Mouse (Mus musculus): ENCODE data around the gene Dock9. TPM values are rescaled to one million over a fixed set of nuclear protein-coding genes. Genes with fewer than 3 reads are reported as not detected.

Dock9 gene
- polyA plus RNA-seq, 1 experiment from 2014 or later, result 17.9 TPM

GRCm38 (mm10) chr14:121796571-121797456 is 823 bp downstream of the Dock9 start:
- Histone ChIP-seq H3K4me2 (ENCODE audit: low read length) (peak overlapping the region; percentile 82), H3K27me3 (ENCODE audit: control insufficient read depth, insufficient read depth, low read depth, low read length) (peaks cover 11% of the 10 kb centered on the region), H3K4me3 (ENCODE audit: low read depth, low read length) (peak overlapping the region; percentile 77), H3K36me3 (ENCODE audit: control insufficient read depth, insufficient read depth, low read length) (no peaks in the 10 kb centered on the region), H3K27ac (ENCODE audit: low read length) (peak overlapping the region; percentile 88), H3K9me3 (replicated peaks; ENCODE audit: control insufficient read depth, low read length, poor library complexity, severe bottlenecking) (no peaks in the 10 kb centered on the region), H3K4me1 (ENCODE audit: control insufficient read depth, insufficient read depth, low read length) (peaks cover 7% of the 10 kb centered on the region; the same call in 1 of the 2 replicates), H3K9ac (ENCODE audit: low read depth, low read length) (peak overlapping the region; percentile 79)
- ATAC-seq, result peak; percentile 1; the same call in 1 of the 2 replicates
- WGBS, result 13% methylated on average over 27 of the region's 28 CpGs

- Histone ChIP-seq H3K4me1 (ENCODE audit: control insufficient read depth, insufficient read depth, low read length) (peaks cover 7% of the 10 kb centered on the region; the same call in 1 of the 2 replicates), H3K36me3 (ENCODE audit: control insufficient read depth, insufficient read depth, low read length) (no peaks in the 10 kb centered on the region), H3K9me3 (replicated peaks; ENCODE audit: control insufficient read depth, low read length, poor library complexity, severe bottlenecking) (no peaks in the 10 kb centered on the region), H3K27me3 (ENCODE audit: control insufficient read depth, insufficient read depth, low read depth, low read length) (peaks cover 11% of the 10 kb centered on the region), H3K27ac (ENCODE audit: low read length) (no peak overlapping the region), H3K9ac (ENCODE audit: low read depth, low read length) (no peak overlapping the region), H3K4me2 (ENCODE audit: low read length) (no peak overlapping the region), H3K4me3 (ENCODE audit: low read depth, low read length) (no peak overlapping the region)
- ATAC-seq, result no peak
- 93% methylated on average over 7 of the region's 7 CpGs for WGBS
Measured at GRCm38 (mm10) chr14:121795536-121795935, 2.1 kb downstream of the Dock9 start.

DNA sequence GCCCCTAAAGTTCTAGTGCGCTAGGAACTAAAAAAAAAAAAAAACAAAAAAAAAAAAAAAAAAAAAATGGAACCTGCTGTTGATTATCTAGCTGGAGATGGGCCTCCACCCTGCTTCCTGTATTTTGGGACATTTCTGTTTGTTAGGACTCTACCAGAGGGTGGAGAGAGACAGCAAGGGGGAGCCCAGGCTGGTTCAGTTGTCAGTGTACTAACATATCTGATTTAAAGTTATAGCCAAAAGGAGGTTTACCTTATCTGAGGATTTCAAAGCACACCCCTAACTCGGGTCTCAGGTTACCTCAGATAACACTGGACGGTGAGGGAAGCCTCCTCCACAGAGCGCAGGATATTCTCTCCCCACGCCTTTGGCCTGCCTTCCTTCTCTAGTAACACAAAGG is 4.0 kb downstream of the Dock9 start:
- Histone ChIP-seq H3K9ac (ENCODE audit: low read depth, low read length) (no peak overlapping the region), H3K27ac (ENCODE audit: low read length) (no peak overlapping the region), H3K4me3 (ENCODE audit: low read depth, low read length) (no peak overlapping the region), H3K27me3 (ENCODE audit: control insufficient read depth, insufficient read depth, low read depth, low read length) (peaks cover 11% of the 10 kb centered on the region), H3K4me1 (ENCODE audit: control insufficient read depth, insufficient read depth, low read length) (peaks cover 7% of the 10 kb centered on the region; the same call in 1 of the 2 replicates), H3K4me2 (ENCODE audit: low read length) (no peak overlapping the region), H3K36me3 (ENCODE audit: control insufficient read depth, insufficient read depth, low read length) (no peaks in the 10 kb centered on the region), H3K9me3 (replicated peaks; ENCODE audit: control insufficient read depth, low read length, poor library complexity, severe bottlenecking) (no peaks in the 10 kb centered on the region)
- no peak for ATAC-seq
- WGBS, result 81% methylated on average over 5 of the region's 5 CpGs

GRCm38 (mm10) chr14:121791935-121792334 is 5.7 kb downstream of the Dock9 start:
- H3K36me3 ChIP-seq (ENCODE audit: control insufficient read depth, insufficient read depth, low read length), result no peaks in the 10 kb centered on the region
- no peaks in the 10 kb centered on the region for H3K9me3 ChIP-seq (replicated peaks; ENCODE audit: control insufficient read depth, low read length, poor library complexity, severe bottlenecking)
- peaks cover 11% of the 10 kb centered on the region for H3K27me3 ChIP-seq (ENCODE audit: control insufficient read depth, insufficient read depth, low read depth, low read length)
- H3K27ac ChIP-seq (ENCODE audit: low read length), result no peak overlapping the region
- 83% methylated on average over 2 of the region's 2 CpGs for WGBS
- no peak for ATAC-seq
- no peak overlapping the region for H3K9ac ChIP-seq (ENCODE audit: low read depth, low read length)
- H3K4me2 ChIP-seq (ENCODE audit: low read length), result no peak overlapping the region
- no peak overlapping the region for H3K4me3 ChIP-seq (ENCODE audit: low read depth, low read length)
- peaks cover 5% of the 10 kb centered on the region; the same call in 1 of the 2 replicates for H3K4me1 ChIP-seq (ENCODE audit: control insufficient read depth, insufficient read depth, low read length)

GRCm38 (mm10) chr14:121791112-121791511 is 6.5 kb downstream of the Dock9 start:
- no peak overlapping the region for H3K9ac ChIP-seq (ENCODE audit: low read depth, low read length)
- H3K36me3 ChIP-seq (ENCODE audit: control insufficient read depth, insufficient read depth, low read length), result no peaks in the 10 kb centered on the region
- H3K9me3 ChIP-seq (replicated peaks; ENCODE audit: control insufficient read depth, low read length, poor library complexity, severe bottlenecking), result no peaks in the 10 kb centered on the region
- no peak overlapping the region for H3K27ac ChIP-seq (ENCODE audit: low read length)
- no peak overlapping the region for H3K4me3 ChIP-seq (ENCODE audit: low read depth, low read length)
- H3K27me3 ChIP-seq (ENCODE audit: control insufficient read depth, insufficient read depth, low read depth, low read length), result peaks cover 9% of the 10 kb centered on the region
- no peak overlapping the region for H3K4me2 ChIP-seq (ENCODE audit: low read length)
- no peaks in the 10 kb centered on the region for H3K4me1 ChIP-seq (ENCODE audit: control insufficient read depth, insufficient read depth, low read length)
- 85% methylated on average over 7 of the region's 7 CpGs for WGBS
- no peak for ATAC-seq

- no peak overlapping the region for H3K4me3 ChIP-seq (ENCODE audit: low read depth, low read length)
- H3K27ac ChIP-seq (ENCODE audit: low read length), result no peak overlapping the region
- WGBS, result 88% methylated on average over 3 of the region's 3 CpGs
- no peak overlapping the region for H3K4me2 ChIP-seq (ENCODE audit: low read length)
- no peaks in the 10 kb centered on the region for H3K4me1 ChIP-seq (ENCODE audit: control insufficient read depth, insufficient read depth, low read length)
- H3K9me3 ChIP-seq (replicated peaks; ENCODE audit: control insufficient read depth, low read length, poor library complexity, severe bottlenecking), result no peaks in the 10 kb centered on the region
- ATAC-seq, result no peak
- H3K36me3 ChIP-seq (ENCODE audit: control insufficient read depth, insufficient read depth, low read length), result no peaks in the 10 kb centered on the region
- H3K9ac ChIP-seq (ENCODE audit: low read depth, low read length), result no peak overlapping the region
- no peaks in the 10 kb centered on the region for H3K27me3 ChIP-seq (ENCODE audit: control insufficient read depth, insufficient read depth, low read depth, low read length)
Measured at GRCm38 (mm10) chr14:121789273-121789672, 8.4 kb downstream of the Dock9 start.

GRCm38 (mm10) chr14:121788451-121788850 is 9.2 kb downstream of the Dock9 start:
- no peaks in the 10 kb centered on the region for H3K27me3 ChIP-seq (ENCODE audit: control insufficient read depth, insufficient read depth, low read depth, low read length)
- H3K9ac ChIP-seq (ENCODE audit: low read depth, low read length), result no peak overlapping the region
- no peaks in the 10 kb centered on the region for H3K9me3 ChIP-seq (replicated peaks; ENCODE audit: control insufficient read depth, low read length, poor library complexity, severe bottlenecking)
- WGBS, result 90% methylated on average over 6 of the region's 6 CpGs
- H3K4me1 ChIP-seq (ENCODE audit: control insufficient read depth, insufficient read depth, low read length), result no peaks in the 10 kb centered on the region
- no peak for ATAC-seq
- no peak overlapping the region for H3K4me3 ChIP-seq (ENCODE audit: low read depth, low read length)
- no peak overlapping the region for H3K27ac ChIP-seq (ENCODE audit: low read length)
- H3K36me3 ChIP-seq (ENCODE audit: control insufficient read depth, insufficient read depth, low read length), result no peaks in the 10 kb centered on the region
- H3K4me2 ChIP-seq (ENCODE audit: low read length), result no peak overlapping the region

DNA sequence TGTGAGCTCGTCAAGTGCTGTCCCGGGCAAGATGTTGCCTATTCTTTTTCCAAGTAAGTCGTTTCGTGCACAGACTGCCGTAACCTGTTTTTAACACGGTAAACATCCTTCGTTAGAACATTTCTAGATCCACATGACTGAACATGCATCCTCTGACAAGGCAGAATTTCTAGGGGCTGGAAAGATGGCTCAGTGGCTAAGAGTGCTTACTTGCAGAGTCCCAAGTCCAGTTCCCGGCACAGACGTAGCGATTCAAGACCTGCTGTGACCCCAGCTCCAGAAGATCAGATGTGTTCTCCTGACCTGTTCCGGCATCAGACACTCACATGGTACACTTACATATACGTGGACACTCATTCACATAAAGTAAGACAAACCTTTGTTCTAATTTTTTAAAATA is 10.2 kb downstream of the Dock9 start:
- Histone ChIP-seq H3K9me3 (replicated peaks; ENCODE audit: control insufficient read depth, low read length, poor library complexity, severe bottlenecking) (no peaks in the 10 kb centered on the region), H3K4me1 (ENCODE audit: control insufficient read depth, insufficient read depth, low read length) (no peaks in the 10 kb centered on the region), H3K36me3 (ENCODE audit: control insufficient read depth, insufficient read depth, low read length) (no peaks in the 10 kb centered on the region), H3K9ac (ENCODE audit: low read depth, low read length) (no peak overlapping the region), H3K27me3 (ENCODE audit: control insufficient read depth, insufficient read depth, low read depth, low read length) (no peaks in the 10 kb centered on the region), H3K27ac (ENCODE audit: low read length) (no peak overlapping the region), H3K4me3 (ENCODE audit: low read depth, low read length) (no peak overlapping the region), H3K4me2 (ENCODE audit: low read length) (no peak overlapping the region)
- 94% methylated on average over 12 of the region's 12 CpGs for WGBS
- ATAC-seq, result no peak

DNA sequence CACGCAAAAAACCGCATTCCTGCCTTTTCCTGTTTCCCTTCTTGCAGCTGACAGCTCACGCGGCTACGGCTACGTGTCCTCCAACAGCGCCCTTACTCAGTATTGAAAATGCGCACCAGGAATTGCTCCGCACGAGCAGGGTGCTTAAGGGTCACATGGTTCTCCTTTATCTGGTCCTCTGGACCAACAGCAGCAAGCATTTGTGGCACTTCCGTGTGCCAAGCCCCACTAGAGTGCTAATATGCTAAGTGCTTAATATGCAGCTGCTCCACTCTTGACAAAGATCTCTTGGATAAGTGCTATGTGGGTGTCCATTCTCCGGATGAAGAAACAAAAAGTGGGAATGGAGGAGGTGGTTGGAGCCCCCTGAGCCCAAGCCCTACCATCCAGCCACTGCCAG is 10.7 kb downstream of the Dock9 start:
- 83% methylated on average over 12 of the region's 12 CpGs for WGBS
- Histone ChIP-seq H3K4me2 (ENCODE audit: low read length) (no peak overlapping the region), H3K9ac (ENCODE audit: low read depth, low read length) (no peak overlapping the region), H3K27me3 (ENCODE audit: control insufficient read depth, insufficient read depth, low read depth, low read length) (no peaks in the 10 kb centered on the region), H3K27ac (ENCODE audit: low read length) (no peak overlapping the region), H3K9me3 (replicated peaks; ENCODE audit: control insufficient read depth, low read length, poor library complexity, severe bottlenecking) (no peaks in the 10 kb centered on the region), H3K36me3 (ENCODE audit: control insufficient read depth, insufficient read depth, low read length) (no peaks in the 10 kb centered on the region), H3K4me3 (ENCODE audit: low read depth, low read length) (no peak overlapping the region), H3K4me1 (ENCODE audit: control insufficient read depth, insufficient read depth, low read length) (no peaks in the 10 kb centered on the region)
- ATAC-seq, result no peak
